Mouse (Mus musculus) urinary bladder, postnatal 36 days (tissue): ENCODE results near the gene Myrf.
"Not testable (repeated sequence)": the region's sequence is repeated elsewhere in the genome, so short reads cannot be mapped to it uniquely, and the experiment has no call there.

Experiments used
- DNase-seq, 2 experiments: peaks; one replicate each; pipeline ENCODE4 v3.0.0; 2022; ENCODE audit warnings: low spot score in 2 of 2, mixed read lengths in 1 of 2

Gene Myrf

DNA sequence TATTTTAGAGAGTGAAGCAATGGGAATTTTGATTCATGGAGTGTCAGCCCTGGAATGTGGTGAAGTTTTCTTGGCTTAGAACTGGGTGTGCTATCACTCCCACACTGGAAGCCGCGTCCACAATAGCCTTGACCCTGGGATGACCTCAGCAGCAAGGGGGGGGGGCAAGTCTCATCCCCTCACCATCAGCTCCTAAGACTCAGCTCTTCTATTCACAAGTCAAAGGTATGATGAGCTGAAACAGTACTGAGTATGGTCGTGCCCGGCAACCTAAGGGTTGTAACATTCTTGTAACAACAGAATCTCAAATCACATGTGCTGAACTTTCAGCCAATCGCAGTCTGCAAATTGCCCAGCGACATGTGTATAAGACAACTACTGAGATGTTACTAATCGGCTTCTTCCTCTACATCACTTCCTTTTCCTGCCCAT, 63.6 kb downstream of the Myrf start:
- no peak for DNase-seq

DNA sequence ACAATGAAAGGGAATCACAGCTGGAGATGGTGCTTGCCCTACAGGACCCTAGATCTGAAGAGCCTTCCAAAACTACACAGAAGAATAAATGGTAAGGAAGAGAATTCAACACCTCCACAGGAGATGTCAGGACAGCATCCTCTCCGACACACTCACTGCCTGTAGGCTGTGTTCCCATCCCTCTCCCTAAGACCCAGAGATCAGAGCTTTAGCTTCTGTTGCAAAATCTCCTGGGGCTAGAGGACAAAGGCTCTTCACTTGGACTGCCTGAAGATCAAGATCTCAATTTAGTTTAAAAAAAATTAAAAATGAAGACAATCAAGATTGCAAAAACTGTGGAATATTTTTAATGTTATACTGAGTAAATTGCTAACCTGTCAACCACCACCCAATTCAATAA, 64.1 kb downstream of the Myrf start:
- no peak for DNase-seq

GRCm38 (mm10) chr19:10174956-10175355, 65.6 kb downstream of the Myrf start:
- no peak for DNase-seq

DNA sequence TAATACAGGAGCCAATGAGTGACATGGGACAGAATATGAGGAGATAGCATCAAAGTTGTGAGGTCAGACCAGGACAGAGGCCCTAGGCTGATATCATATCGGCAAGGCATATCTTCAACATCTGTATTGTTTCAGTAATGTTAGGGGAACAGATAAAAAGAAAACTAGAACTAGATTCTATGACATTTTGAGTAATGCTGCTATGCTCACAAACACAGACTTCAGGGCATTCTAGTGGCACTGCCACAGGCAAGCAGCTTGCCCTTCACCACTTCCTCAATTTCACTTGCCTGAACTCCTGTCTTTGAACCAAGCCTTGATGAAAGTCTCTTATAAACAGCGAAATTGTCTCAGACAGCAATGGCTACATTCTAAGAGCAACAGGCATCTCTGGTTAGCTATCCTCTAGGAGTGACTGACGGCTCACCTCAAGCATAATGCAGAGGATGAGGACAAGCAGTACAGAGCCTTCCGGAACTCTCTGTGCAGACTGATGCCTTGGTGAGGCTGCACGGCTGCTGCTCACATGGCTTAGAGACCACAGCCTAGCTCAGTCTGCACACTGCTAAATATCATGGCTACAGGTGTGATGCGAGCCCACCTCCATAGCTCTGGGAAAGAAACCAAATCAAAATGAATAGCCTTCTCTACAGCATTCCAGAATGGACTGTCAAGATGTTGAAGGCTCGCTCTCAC, 66.6 kb downstream of the Myrf start:
- DNase-seq: no peak

GRCm38 (mm10) chr19:10173116-10173718, 67.3 kb downstream of the Myrf start:
- DNase-seq: peak in 1 of 2 experiments; percentile 43

DNA sequence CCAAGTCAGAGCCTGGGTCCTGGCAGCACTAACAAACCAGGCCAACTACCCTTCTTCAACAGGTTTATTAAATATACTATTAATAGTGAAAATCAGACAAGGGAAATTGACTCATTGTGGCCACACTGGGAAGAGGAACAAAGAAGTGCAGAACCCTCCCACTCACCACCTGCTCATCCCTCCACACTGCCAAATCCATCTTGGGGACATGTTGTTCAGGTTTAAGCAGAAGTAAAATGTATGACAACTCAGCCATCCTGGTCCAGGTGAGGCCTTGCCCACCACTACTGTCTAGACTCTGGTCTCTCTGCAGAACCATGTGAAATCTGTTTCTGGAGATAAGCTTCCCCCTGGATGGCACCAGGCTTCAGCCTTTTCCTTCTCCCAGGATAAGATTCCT, 68.7 kb downstream of the Myrf start:
- DNase-seq: no peak

- DNase-seq: no peak
Observed at GRCm38 (mm10) chr19:10171359-10171758, 69.2 kb downstream of the Myrf start.

- DNase-seq: no peak
Observed at GRCm38 (mm10) chr19:10170466-10170865, 70.1 kb downstream of the Myrf start.

GRCm38 (mm10) chr19:10169692-10170330, 70.7 kb downstream of the Myrf start:
- not testable (repeated sequence) for DNase-seq

DNA sequence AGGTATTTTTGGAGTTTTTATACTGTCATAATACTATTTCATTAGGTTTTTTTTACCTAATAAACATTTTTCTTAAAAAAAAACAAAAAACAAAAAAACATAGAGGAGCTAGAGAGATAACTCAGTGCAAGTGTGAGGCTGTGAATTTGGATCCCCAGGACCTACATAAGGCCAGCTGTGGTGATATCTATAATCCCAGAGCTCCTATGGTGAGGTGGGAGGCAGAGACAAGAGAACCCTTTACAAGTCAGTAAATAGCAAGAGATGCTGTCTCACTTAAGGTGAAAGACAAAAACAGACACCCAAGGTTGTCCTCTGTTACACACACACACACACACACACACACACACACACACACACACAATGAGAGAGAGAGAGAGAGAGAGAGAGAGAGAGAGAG, 71.4 kb downstream of the Myrf start:
- no peak for DNase-seq

- no peak for DNase-seq
Observed at GRCm38 (mm10) chr19:10168441-10168840, 72.1 kb downstream of the Myrf start.

GRCm38 (mm10) chr19:10167951-10168350, 72.6 kb downstream of the Myrf start:
- DNase-seq: no peak

DNA sequence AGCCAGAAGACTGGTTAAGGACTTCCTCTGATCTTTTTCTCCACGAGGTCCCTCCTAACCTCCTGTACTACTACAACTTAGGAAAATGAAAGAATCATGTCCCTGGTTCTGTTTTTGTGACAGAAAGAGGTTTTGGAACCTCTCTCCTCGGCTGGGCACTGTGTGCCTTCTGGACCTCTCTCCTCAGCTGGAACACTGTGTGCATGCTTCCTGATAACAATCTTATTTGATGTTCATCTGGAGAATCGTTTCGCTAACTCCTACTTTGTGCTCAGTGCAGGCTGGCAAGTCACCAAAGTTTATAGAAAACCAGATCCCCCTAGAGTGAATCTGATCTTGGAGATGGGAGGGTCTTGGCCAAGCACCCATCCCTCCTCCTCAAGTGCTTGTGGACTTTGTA, 73.4 kb downstream of the Myrf start:
- no peak for DNase-seq

DNA sequence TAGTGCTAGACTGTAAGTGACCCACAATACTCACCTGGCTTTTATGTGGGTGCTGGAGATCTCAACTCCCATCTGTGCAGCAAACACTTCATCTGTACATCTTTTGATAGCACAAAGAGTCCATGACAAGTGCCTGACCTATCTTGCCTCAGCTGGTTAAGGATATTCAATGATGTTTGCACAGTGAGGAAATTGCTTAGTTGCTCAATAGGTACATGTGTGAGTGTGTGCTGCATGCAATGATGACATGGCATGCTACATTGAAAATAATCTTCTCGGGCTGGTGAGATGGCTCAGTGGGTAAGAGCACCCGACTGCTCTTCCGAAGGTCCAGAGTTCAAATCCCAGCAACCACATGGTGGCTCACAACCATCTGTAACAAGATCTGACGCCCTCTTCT, 74.6 kb downstream of the Myrf start:
- not testable (repeated sequence) for DNase-seq

DNA sequence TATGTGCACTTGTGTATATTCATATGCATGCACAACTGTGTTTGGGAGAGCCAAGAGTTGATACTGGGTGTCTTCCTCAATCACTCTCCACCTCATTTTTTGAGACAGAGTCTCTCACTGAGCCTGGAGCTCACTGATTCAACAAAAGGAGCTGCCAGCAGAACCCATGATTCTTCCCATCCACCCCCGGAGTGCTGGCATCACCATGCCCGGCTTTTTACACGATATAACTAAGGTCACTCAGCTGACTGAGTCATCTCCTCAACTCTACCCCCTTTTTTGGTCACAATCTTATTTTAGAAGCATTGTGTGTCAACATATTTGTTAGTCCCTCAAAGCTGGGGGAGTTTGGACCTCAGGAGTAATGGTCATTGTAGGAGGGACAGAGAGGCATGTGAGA, 76.7 kb downstream of the Myrf start:
- no peak for DNase-seq
